Mouse (Mus musculus) stomach, postnatal 0 days (tissue): ENCODE measurements around the gene Abcc4.

Source experiments
- CTCF ChIP-seq: IDR thresholded peaks from 2 replicates; pipeline ENCODE4 v1.5.1; 2016; ENCODE audit warnings: antibody characterized with exemption, low read depth, mild to moderate bottlenecking, moderate library complexity
- EP300 ChIP-seq: optimal IDR thresholded peaks from 2 replicates; pipeline ENCODE3; 2016; ENCODE audit warnings: antibody characterized with exemption

- TF ChIP-seq CTCF (no peak), EP300 (no peak)
These were observed 7.4 kb upstream of the Abcc4 start for GRCm38 (mm10) chr14:118713408-118713807.
